Mouse (Mus musculus) lung, embryonic 14.5 days (tissue): Measurements from ENCODE around the gene Cd247. TPM values are rescaled to one million over a fixed set of nuclear protein-coding genes. Genes with fewer than 3 reads are reported as not detected.

ENCODE experiments used
- ATAC-seq: fragments of 200-750 bp; cut with Nextera tagmentation; 2 replicates; pipeline ENCODE4 v1.8.0; 2017; ENCODE audit warnings: mild to moderate bottlenecking, moderate TSS enrichment, moderate library complexity; ENCODE audit not compliant: insufficient read depth
- DNase-seq: peaks from one replicate; pipeline ENCODE4 v3.0.0-alpha.2; 2015
- H3K27ac ChIP-seq: fragments of 300-500 bp; sonication (generic); 2 replicates; pipeline ENCODE4 v1.5.1; 2014; ENCODE audit warnings: low read depth, mild to moderate bottlenecking, moderate library complexity
- H3K27me3 ChIP-seq: fragments of 300-500 bp; sonication (generic); 2 replicates; pipeline ENCODE4 v1.6.1; 2014; ENCODE audit warnings: low read length, control low read depth; ENCODE audit not compliant: insufficient read depth
- H3K36me3 ChIP-seq: fragments of 300-500 bp; sonication (generic); 2 replicates; pipeline ENCODE4 v1.6.1; 2014; ENCODE audit warnings: control low read depth; ENCODE audit not compliant: insufficient read depth
- H3K4me1 ChIP-seq: fragments of 300-500 bp; sonication (generic); 2 replicates; pipeline ENCODE4 v1.6.1; 2014; ENCODE audit warnings: antibody characterized with exemption, control low read depth; ENCODE audit not compliant: insufficient read depth
- H3K4me2 ChIP-seq: fragments of 300-500 bp; sonication (generic); 2 replicates; pipeline ENCODE4 v1.6.1; 2014; ENCODE audit warnings: mild to moderate bottlenecking
- H3K4me3 ChIP-seq: fragments of 300-500 bp; sonication (generic); 2 replicates; pipeline ENCODE4 v1.5.1; 2014; ENCODE audit warnings: low read depth, low read length
- H3K9ac ChIP-seq: fragments of 300-500 bp; sonication (generic); 2 replicates; pipeline ENCODE4 v1.6.1; 2014
- H3K9me3 ChIP-seq: fragments of 300-500 bp; sonication (generic); 2 replicates; pipeline ENCODE4 v1.6.1; 2016; ENCODE audit warnings: low read depth, low read length, control low read depth
- CTCF ChIP-seq: IDR thresholded peaks from 2 replicates; pipeline ENCODE4 v1.5.1; 2016; ENCODE audit warnings: antibody characterized with exemption, low read depth
- WGBS: fragments of 180-500 bp; shearing (Covaris S2); extraction: QIAGEN DNeasy Blood & Tissue Kit; methylation state at CpG from one replicate; pipeline ENCODE4 v1.1.7; 2014; 5-methylcytosine and 5-hydroxymethylcytosine counted together
- polyA plus RNA-seq: library from polyadenylated mRNA; unstranded; fragments of >200 nt; fragmentation: Nextera tagmentation; extraction: Ambion mirVana; gene quantifications from 2 replicates; pipeline ENCODE4 v1.2.1, GENCODE M21; 2014

Gene Cd247
- polyA plus RNA-seq, 1 experiment from 2014 or later: 1.5 TPM

- no peak overlapping the region for H3K4me2 ChIP-seq
- no peak overlapping the region for H3K9ac ChIP-seq
- no peak overlapping the region for H3K4me3 ChIP-seq
- ATAC-seq: no peak
- no peaks in the 10 kb centered on the region for H3K27me3 ChIP-seq
- 84% methylated on average over 3 of the region's 3 CpGs for WGBS
- TF ChIP-seq CTCF: no peak
- no peak overlapping the region for H3K27ac ChIP-seq
- H3K9me3 ChIP-seq: no peaks in the 10 kb centered on the region
- H3K4me1 ChIP-seq: no peaks in the 10 kb centered on the region
- DNase-seq: no peak
- peaks cover 24% of the 10 kb centered on the region; the same call in 1 of the 2 replicates for H3K36me3 ChIP-seq
These were observed 121.0 kb downstream of the Cd247 start for GRCm38 (mm10) chr1:165909471-165909870.

GRCm38 (mm10) chr1:165913720-165914415, 125.4 kb downstream of the Cd247 start:
- no peak overlapping the region for H3K4me3 ChIP-seq
- no peak overlapping the region for H3K27ac ChIP-seq
- H3K4me1 ChIP-seq: no peaks in the 10 kb centered on the region
- H3K9me3 ChIP-seq: no peaks in the 10 kb centered on the region
- no peak overlapping the region for H3K4me2 ChIP-seq
- H3K27me3 ChIP-seq: no peaks in the 10 kb centered on the region
- WGBS: 79% methylated on average over 2 of the region's 2 CpGs
- TF ChIP-seq CTCF: no peak
- peaks cover 10% of the 10 kb centered on the region; the same call in 1 of the 2 replicates for H3K36me3 ChIP-seq
- ATAC-seq (no peak), DNase-seq (no peak)
- H3K9ac ChIP-seq: no peak overlapping the region

- TF ChIP-seq CTCF: no peak
- DNase-seq (no peak), ATAC-seq (no peak)
- Histone ChIP-seq H3K4me1 (no peaks in the 10 kb centered on the region), H3K9ac (no peak overlapping the region), H3K27me3 (no peaks in the 10 kb centered on the region), H3K9me3 (no peaks in the 10 kb centered on the region), H3K4me2 (no peak overlapping the region), H3K27ac (no peak overlapping the region), H3K4me3 (no peak overlapping the region), H3K36me3 (peaks cover 7% of the 10 kb centered on the region; the same call in 1 of the 2 replicates)
- WGBS: 69% methylated on average over 2 of the region's 2 CpGs
These were observed 125.9 kb downstream of the Cd247 start for GRCm38 (mm10) chr1:165914416-165914801.

GRCm38 (mm10) chr1:165921026-165921425, 132.5 kb downstream of the Cd247 start:
- TF ChIP-seq CTCF: no peak
- H3K4me3 ChIP-seq: no peak overlapping the region
- 61% methylated on average over 3 of the region's 3 CpGs for WGBS

GRCm38 (mm10) chr1:165922488-165922887, 134.0 kb downstream of the Cd247 start:
- H3K4me3 ChIP-seq: no peak overlapping the region
- H3K4me2 ChIP-seq: no peak overlapping the region
- H3K36me3 ChIP-seq: no peaks in the 10 kb centered on the region
- no peak for ATAC-seq
- H3K9me3 ChIP-seq: no peaks in the 10 kb centered on the region
- no peaks in the 10 kb centered on the region for H3K4me1 ChIP-seq
- DNase-seq: no peak
- H3K27me3 ChIP-seq: no peaks in the 10 kb centered on the region
- no peak overlapping the region for H3K9ac ChIP-seq
- no peak for TF ChIP-seq CTCF
- WGBS: 86% methylated on average over 1 of the region's 1 CpGs
- no peak overlapping the region for H3K27ac ChIP-seq

More at GRCm38 (mm10) chr1:165921026-165921425, 132.5 kb downstream of the Cd247 start:
- H3K4me2 ChIP-seq: no peak overlapping the region
- no peak overlapping the region for H3K27ac ChIP-seq
- H3K9ac ChIP-seq: no peak overlapping the region
- H3K36me3 ChIP-seq: peaks cover 4% of the 10 kb centered on the region; the same call in 1 of the 2 replicates
- no peaks in the 10 kb centered on the region for H3K4me1 ChIP-seq
- no peaks in the 10 kb centered on the region for H3K9me3 ChIP-seq
- ATAC-seq: no peak
- H3K27me3 ChIP-seq: no peaks in the 10 kb centered on the region
- no peak for DNase-seq

GRCm38 (mm10) chr1:165925207-165925606, 136.7 kb downstream of the Cd247 start:
- Histone ChIP-seq H3K4me2 (no peak overlapping the region), H3K27me3 (no peaks in the 10 kb centered on the region), H3K4me3 (no peak overlapping the region), H3K4me1 (no peaks in the 10 kb centered on the region), H3K36me3 (no peaks in the 10 kb centered on the region), H3K9ac (no peak overlapping the region), H3K27ac (no peak overlapping the region), H3K9me3 (no peaks in the 10 kb centered on the region)
- WGBS: 83% methylated on average over 2 of the region's 2 CpGs
- ATAC-seq (no peak), DNase-seq (no peak)
- no peak for TF ChIP-seq CTCF

Other genes starting within 250 kb of the Cd247 start
- 208 and 220 TPM in 2 replicates for gene Mpzl1, start 154.1 kb upstream of the Cd247 start, polyA plus RNA-seq
- gene Rcsd1, start 78.9 kb upstream of the Cd247 start, polyA plus RNA-seq: 22.9 and 25.2 TPM in 2 replicates
- 54.3 and 58.3 TPM in 2 replicates for gene Creg1, start 24.9 kb upstream of the Cd247 start, polyA plus RNA-seq
- 22.5 TPM in 2 replicates for gene Pou2f1, start 214.0 kb downstream of the Cd247 start, polyA plus RNA-seq